Mouse (Mus musculus) erythroid progenitor cell, adult 5-6 weeks (primary cell): Measurements from ENCODE around the gene Zfp277. TPM values are rescaled to one million over a fixed set of nuclear protein-coding genes. Genes with fewer than 3 reads are reported as not detected.

ENCODE experiments used
- ATAC-seq: replicated peaks from 2 replicates; pipeline ENCODE4 v1.8.0; 2016; ENCODE audit warnings: moderate number of reproducible peaks, mild to moderate bottlenecking, moderate TSS enrichment, inconsistent platforms; ENCODE audit not compliant: poor library complexity, low FRiP score, severe bottlenecking
- total RNA-seq, 2 experiments: library from RNA; stranded (forward) in 1 of 2; stranded (reverse) in 1 of 2; fragments of 150-400 nt in 1 of 2; fragments of 186-747, 209-891 nt in 1 of 2; gene quantifications; 2 replicates each; pipeline versions ENCODE4 v1.2.3 to v1.2.4; 2015 to 2017; ENCODE audit warnings: low replicate concordance in 2 of 2

The Zfp277 gene
- total RNA-seq, 2 experiments from 2014 or later, result 2.9 to 5.4 TPM

- ATAC-seq, result no peak
Observed at GRCm38 (mm10) chr12:40381173-40381801, 64.4 kb downstream of the Zfp277 start.

GRCm38 (mm10) chr12:40379538-40379923 lies 66.2 kb downstream of the Zfp277 start:
- no peak for ATAC-seq

- ATAC-seq, result no peak
Observed at GRCm38 (mm10) chr12:40378621-40379537, 66.8 kb downstream of the Zfp277 start.

GRCm38 (mm10) chr12:40351879-40352278 lies 93.8 kb downstream of the Zfp277 start:
- ATAC-seq, result no peak

GRCm38 (mm10) chr12:40348251-40348650 lies 97.5 kb downstream of the Zfp277 start:
- ATAC-seq, result no peak

- ATAC-seq, result no peak
Observed at GRCm38 (mm10) chr12:40347060-40347698, 98.5 kb downstream of the Zfp277 start.

- ATAC-seq, result no peak
Observed at GRCm38 (mm10) chr12:40341443-40341842, 104.3 kb downstream of the Zfp277 start.

GRCm38 (mm10) chr12:40335303-40335702 lies 110.4 kb downstream of the Zfp277 start:
- ATAC-seq, result no peak

GRCm38 (mm10) chr12:40331467-40331866 lies 114.2 kb downstream of the Zfp277 start:
- no peak for ATAC-seq

GRCm38 (mm10) chr12:40327012-40327660 lies 118.6 kb downstream of the Zfp277 start:
- ATAC-seq, result no peak

- no peak for ATAC-seq
Observed at GRCm38 (mm10) chr12:40325582-40325981, 120.1 kb downstream of the Zfp277 start.

- no peak for ATAC-seq
Observed at GRCm38 (mm10) chr12:40324819-40325218, 120.9 kb downstream of the Zfp277 start.

- ATAC-seq, result no peak
Observed at GRCm38 (mm10) chr12:40315146-40315545, 130.6 kb downstream of the Zfp277 start.

GRCm38 (mm10) chr12:40303960-40304359 lies 141.7 kb downstream of the Zfp277 start:
- no peak for ATAC-seq

GRCm38 (mm10) chr12:40298636-40299035 lies 147.1 kb downstream of the Zfp277 start:
- no peak for ATAC-seq

- ATAC-seq, result no peak
Observed at GRCm38 (mm10) chr12:40286539-40286938, 159.2 kb downstream of the Zfp277 start.

- ATAC-seq, result no peak
Observed at GRCm38 (mm10) chr12:40280596-40281325, 164.9 kb downstream of the Zfp277 start.

- no peak for ATAC-seq
Observed at GRCm38 (mm10) chr12:40277581-40277980, 168.1 kb downstream of the Zfp277 start.

- ATAC-seq, result no peak
Observed at GRCm38 (mm10) chr12:40274931-40275330, 170.8 kb downstream of the Zfp277 start.
